ENCODE assay signal across 7 mouse cellular contexts in genomic region chr5:64865219-64865964, GRCm38 (mm10).
DNase-seq lines count a peak whose midpoint lies in the region; ATAC-seq and TF ChIP-seq lines count a peak whose summit lies in the region.

No protein-coding gene starts in this region.

- no peaks in the 10 kb centered on the region for H3K27me3 ChIP-seq in lung, embryonic 14.5 days (ENCODE audit: insufficient read depth, low read length)
- no peaks in the 10 kb centered on the region for H3K27me3 ChIP-seq in limb, embryonic 10.5 days (ENCODE audit: low read depth, poor library complexity, severe bottlenecking)
- no peaks in the 10 kb centered on the region for H3K27me3 ChIP-seq in small intestine, adult 2 months (ENCODE audit: control insufficient read depth, insufficient read depth, low read length)

- H3K27ac ChIP-seq in lung, embryonic 14.5 days (ENCODE audit: low read depth): peak overlapping the region; percentile 75
- H3K27ac ChIP-seq in limb, embryonic 10.5 days: 0 out of 2 replicates have a peak overlapping the region, but pooled peaks have one; percentile 42
- peak overlapping the region; percentile 92 for H3K27ac ChIP-seq in small intestine, adult 2 months (ENCODE audit: insufficient read depth, low read depth, low read length)

- no peak for TF ChIP-seq POLR2A in small intestine, adult 2 months (IDR thresholded peaks at IDR 0.05; ENCODE audit: low read depth, low read length)

- DNase-seq in lung, embryonic 14.5 days: no peak
- DNase-seq in lung, postnatal 10 days: no peak
- DNase-seq in ZHBTc4 (ENCODE audit: low read depth, low spot score): peak; percentile 37
- DNase-seq in limb, embryonic 10.5 days (ENCODE audit: low spot score): no peak
- DNase-seq in left cerebral cortex, adult 9 months (ENCODE audit: low spot score in 2 of 2): no peak
- DNase-seq in urinary bladder, postnatal 36 days (ENCODE audit: low spot score in 2 of 2): no peak

- no peak overlapping the region for H3K4me2 ChIP-seq in lung, embryonic 14.5 days

- 63% methylated on average over 12 of the region's 12 CpGs for WGBS in lung, embryonic 14.5 days
- WGBS in limb, embryonic 10.5 days: 80% methylated on average over 12 of the region's 12 CpGs
- 42% methylated on average over 12 of the region's 12 CpGs for WGBS in small intestine, adult 2 months

- no peak overlapping the region for H3K4me3 ChIP-seq in lung, embryonic 14.5 days (ENCODE audit: low read depth, low read length)
- H3K4me3 ChIP-seq in limb, embryonic 10.5 days: no peak overlapping the region
- no peak overlapping the region for H3K4me3 ChIP-seq in small intestine, adult 2 months (ENCODE audit: low read depth, low read length)

- H3K36me3 ChIP-seq in lung, embryonic 14.5 days (ENCODE audit: insufficient read depth): no peaks in the 10 kb centered on the region
- no peaks in the 10 kb centered on the region for H3K36me3 ChIP-seq in limb, embryonic 10.5 days
- H3K36me3 ChIP-seq in small intestine, adult 2 months (ENCODE audit: control insufficient read depth, insufficient read depth, low read length): no peaks in the 10 kb centered on the region

- TF ChIP-seq CTCF in lung, embryonic 14.5 days (IDR thresholded peaks at IDR 0.05; ENCODE audit: low read depth): no peak
- TF ChIP-seq CTCF in small intestine, adult 2 months (IDR thresholded peaks at IDR 0.05; ENCODE audit: extremely low read depth, insufficient read length, insufficient replicate concordance, low read depth, low read length): no peak

- no peak overlapping the region for H3K9ac ChIP-seq in lung, embryonic 14.5 days

- H3K4me1 ChIP-seq in lung, embryonic 14.5 days (ENCODE audit: insufficient read depth): peaks cover 16% of the 10 kb centered on the region
- H3K4me1 ChIP-seq in limb, embryonic 10.5 days: peaks cover 8% of the 10 kb centered on the region; the same call in 1 of the 2 replicates
- H3K4me1 ChIP-seq in small intestine, adult 2 months (ENCODE audit: control insufficient read depth, insufficient read depth, insufficient read length, low read length): peaks cover 26% of the 10 kb centered on the region; the same call in 1 of the 2 replicates

- no peaks in the 10 kb centered on the region for H3K9me3 ChIP-seq in lung, embryonic 14.5 days (ENCODE audit: low read depth, low read length)
- no peaks in the 10 kb centered on the region for H3K9me3 ChIP-seq in limb, embryonic 10.5 days (replicated peaks)

- ATAC-seq in lung, embryonic 14.5 days (ENCODE audit: insufficient read depth): no peak

Comparison
In these comparisons a context has a peak if more than half of its experiments do, and no peak if none do; other contexts are left out.
1. H3K27ac ChIP-seq: peak in every context shown above with its lines; median percentile 92 in small intestine, adult 2 months; 75 in lung, embryonic 14.5 days; 42 in limb, embryonic 10.5 days.